Comparison of ENCODE assay signal across 8 mouse cellular contexts in genomic region chr19:43614341-43615073, GRCm38 (mm10). TPM values are rescaled to one million over a fixed set of nuclear protein-coding genes. Genes with fewer than 3 reads are reported as not detected.
DNase-seq lines count a peak whose midpoint lies in the region; ATAC-seq and TF ChIP-seq lines count a peak whose summit lies in the region.

No protein-coding gene starts in this region.

- H3K4me2 ChIP-seq in liver, embryonic 12.5 days: peak overlapping the region; percentile 57
- H3K4me2 ChIP-seq in stomach, embryonic 16.5 days (ENCODE audit: low read depth, low read length): peak overlapping the region; percentile 50

- no peak overlapping the region for H3K27ac ChIP-seq in liver, embryonic 12.5 days
- H3K27ac ChIP-seq in stomach, embryonic 16.5 days (ENCODE audit: low read length): no peak overlapping the region

- H3K4me3 ChIP-seq in E14TG2a.4 (replicated peaks; ENCODE audit: low read length): peak overlapping the region; percentile 72
- H3K4me3 ChIP-seq in liver, embryonic 12.5 days: peak overlapping the region; percentile 41
- peak overlapping the region; percentile 38 for H3K4me3 ChIP-seq in stomach, embryonic 16.5 days (replicated peaks; ENCODE audit: low read length)

- peaks cover 97% of the 10 kb centered on the region for H3K27me3 ChIP-seq in E14TG2a.4 (ENCODE audit: insufficient read depth, low read length)
- peaks cover 100% of the 10 kb centered on the region for H3K27me3 ChIP-seq in liver, embryonic 12.5 days (replicated peaks)
- peaks cover 90% of the 10 kb centered on the region for H3K27me3 ChIP-seq in stomach, embryonic 16.5 days (ENCODE audit: control insufficient read depth, insufficient read depth, low read length)

- peak; percentile 47 to 59 for DNase-seq in cerebellum, postnatal 10 days
- DNase-seq in cerebellum, adult 9-11 months: no peak
- DNase-seq in right cerebral cortex, postnatal 10 days (ENCODE audit: low spot score in 2 of 2): no peak
- DNase-seq in right cerebral cortex, postnatal 36 days (ENCODE audit: low spot score in 2 of 2): no peak

- no peaks in the 10 kb centered on the region for H3K36me3 ChIP-seq in E14TG2a.4 (ENCODE audit: insufficient read depth, low read length)
- no peaks in the 10 kb centered on the region for H3K36me3 ChIP-seq in liver, embryonic 12.5 days
- H3K36me3 ChIP-seq in stomach, embryonic 16.5 days (ENCODE audit: control insufficient read depth, insufficient read depth, low read length): no peaks in the 10 kb centered on the region

- TF ChIP-seq CTCF in E14TG2a.4 (conservative IDR thresholded peaks at IDR 0.05; ENCODE audit: low read length): no peak

- H3K9me3 ChIP-seq in E14TG2a.4 (ENCODE audit: low read length): no peaks in the 10 kb centered on the region
- no peaks in the 10 kb centered on the region for H3K9me3 ChIP-seq in liver, embryonic 12.5 days (replicated peaks)
- H3K9me3 ChIP-seq in stomach, embryonic 16.5 days (replicated peaks; ENCODE audit: control insufficient read depth, low read length): no peaks in the 10 kb centered on the region

- ATAC-seq in granulocyte monocyte progenitor cell, adult 5-6 weeks (replicated peaks; ENCODE audit: poor library complexity, severe bottlenecking): peak; percentile 13
- no peak for ATAC-seq in liver, embryonic 12.5 days
- no peak for ATAC-seq in stomach, embryonic 16.5 days (ENCODE audit: insufficient read depth, low FRiP score)

- under 1% methylated on average over 68 of the region's 92 CpGs for WGBS in liver, embryonic 12.5 days (ENCODE audit: insufficient replicate concordance)
- under 1% methylated on average over 90 of the region's 92 CpGs for WGBS in stomach, embryonic 16.5 days

- peaks cover 72% of the 10 kb centered on the region for H3K4me1 ChIP-seq in E14TG2a.4 (replicated peaks; ENCODE audit: low read depth, low read length)
- H3K4me1 ChIP-seq in liver, embryonic 12.5 days: peaks cover 43% of the 10 kb centered on the region
- peaks cover 12% of the 10 kb centered on the region for H3K4me1 ChIP-seq in stomach, embryonic 16.5 days (ENCODE audit: control insufficient read depth, insufficient read depth, low read length)

- H3K9ac ChIP-seq in liver, embryonic 12.5 days: no peak overlapping the region
- H3K9ac ChIP-seq in stomach, embryonic 16.5 days (ENCODE audit: low read length): peak overlapping the region; percentile 63

RNA-seq across cellular contexts. Expression of gene Nkx2-3, which starts 2.4 kb away (rescaled TPM):
- not detected in 2 replicates for total RNA-seq in granulocyte monocyte progenitor cell, adult 5-6 weeks (2014; fragmentation: Nextera tagmentation)
- total RNA-seq in granulocyte monocyte progenitor cell, adult 5-6 weeks (2017): not detected in 2 replicates
- polyA plus RNA-seq in liver, embryonic 12.5 days (2016; fragmentation: Nextera tagmentation; extraction: Ambion mirVana): 0.33 and 1.2 TPM in 2 replicates
- 7.2 and 11.1 TPM in 2 replicates for polyA plus RNA-seq in stomach, embryonic 16.5 days (2015; fragmentation: Nextera tagmentation; extraction: Ambion mirVana)

Comparison
In these comparisons a context has a peak if more than half of its experiments do, and no peak if none do; other contexts are left out.
1. DNase-seq: peak in cerebellum, postnatal 10 days (2 of 2); none in cerebellum, adult 9-11 months (single experiment), right cerebral cortex, postnatal 10 days (0 of 2) and right cerebral cortex, postnatal 36 days (0 of 2).
2. Peak in every context shown above with its lines, with median percentiles within 50 percentile points of each other: H3K4me3 ChIP-seq.